Mouse (Mus musculus) liver, embryonic 13.5 days (tissue): ENCODE data around the gene Rftn1. TPM values are rescaled to one million over a fixed set of nuclear protein-coding genes. Genes with fewer than 3 reads are reported as not detected.

Experiments used
- ATAC-seq: fragments of 200-750 bp; cut with Nextera tagmentation; 2 replicates; pipeline ENCODE4 v1.8.0; 2017; ENCODE audit warnings: low read depth, mild to moderate bottlenecking, moderate number of reproducible peaks, moderate library complexity
- DNase-seq: peaks from one replicate; pipeline ENCODE4 v3.0.0; 2022
- H3K27ac ChIP-seq: fragments of 300-500 bp; sonication (generic); 2 replicates; pipeline ENCODE4 v1.5.1; 2015; ENCODE audit warnings: moderate library complexity, mild to moderate bottlenecking, inconsistent platforms
- H3K27me3 ChIP-seq: fragments of 300-500 bp; sonication (generic); 2 replicates; pipeline ENCODE4 v1.6.1; 2015; ENCODE audit warnings: mild to moderate bottlenecking, inconsistent platforms
- H3K36me3 ChIP-seq: fragments of 300-500 bp; sonication (generic); 2 replicates; pipeline ENCODE4 v1.6.1; 2015; ENCODE audit warnings: mild to moderate bottlenecking, inconsistent platforms
- H3K4me1 ChIP-seq: fragments of 300-500 bp; sonication (generic); replicated peaks from 2 replicates; pipeline ENCODE4 v1.6.1; 2015; ENCODE audit warnings: inconsistent platforms
- H3K4me2 ChIP-seq: fragments of 300-500 bp; sonication (generic); 2 replicates; pipeline ENCODE4 v1.6.1; 2015; ENCODE audit warnings: inconsistent platforms, mild to moderate bottlenecking, moderate library complexity
- H3K4me3 ChIP-seq: fragments of 300-500 bp; sonication (generic); replicated peaks from 2 replicates; pipeline ENCODE4 v1.5.1; 2015; ENCODE audit warnings: mild to moderate bottlenecking, inconsistent platforms
- H3K9ac ChIP-seq: fragments of 300-500 bp; sonication (generic); 2 replicates; pipeline ENCODE4 v1.6.1; 2015; ENCODE audit warnings: mild to moderate bottlenecking, inconsistent platforms
- H3K9me3 ChIP-seq: fragments of 300-500 bp; sonication (generic); replicated peaks from 2 replicates; pipeline ENCODE4 v1.6.1; 2016; ENCODE audit warnings: inconsistent platforms
- WGBS: fragments of 180-500 bp; shearing (Covaris S2); methylation state at CpG from one replicate; pipeline ENCODE4 v1.1.7; 2015; ENCODE audit not compliant: insufficient replicate concordance; 5-methylcytosine and 5-hydroxymethylcytosine counted together
- polyA plus RNA-seq: library from polyadenylated mRNA; unstranded; fragments of >200 nt; fragmentation: Nextera tagmentation; extraction: Ambion mirVana; gene quantifications from 2 replicates; pipeline ENCODE4 v1.2.1, GENCODE M21; 2015

Rftn1 gene
- polyA plus RNA-seq, 1 experiment from 2014 or later: 5.7 TPM

DNA sequence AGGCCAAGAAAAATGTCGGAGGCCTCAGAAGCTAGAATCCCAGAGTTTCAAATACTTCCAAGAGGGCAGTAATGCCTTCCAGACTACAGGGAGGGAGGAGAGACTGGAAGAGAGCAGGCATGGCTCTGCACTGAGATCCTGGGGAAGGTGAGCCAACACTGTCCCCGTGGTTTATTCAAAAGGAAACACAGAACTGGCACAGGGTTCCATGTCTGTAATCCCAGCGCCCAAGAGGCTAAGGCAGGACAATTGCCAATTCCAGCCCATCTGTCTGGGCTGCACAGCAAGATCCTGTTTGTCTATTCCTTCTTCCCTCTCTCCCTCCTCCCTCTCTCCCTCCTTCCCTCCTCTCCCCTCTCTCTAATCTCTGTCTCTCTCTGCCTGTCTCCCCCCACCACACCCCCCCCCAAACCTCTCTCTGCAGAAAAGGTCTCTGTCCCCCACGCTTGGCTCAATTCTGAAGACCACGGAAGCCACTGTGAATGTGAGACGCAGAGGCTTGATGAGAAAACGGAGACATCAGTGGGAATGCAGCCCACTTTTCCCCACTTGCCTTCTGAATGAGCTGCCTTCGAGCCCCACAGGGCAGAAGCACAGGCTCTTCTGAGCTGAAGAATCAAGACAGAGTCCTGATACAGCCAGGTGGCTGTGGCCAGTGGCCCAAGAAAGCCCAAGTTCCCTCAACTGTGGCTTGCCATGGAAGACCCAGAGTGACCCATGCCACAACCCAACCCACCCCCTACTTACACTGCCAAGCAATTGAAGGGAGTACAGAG lies 8.8 kb upstream of the Rftn1 start:
- Histone ChIP-seq H3K27me3 (peaks cover 5% of the 10 kb centered on the region; the same call in 1 of the 2 replicates), H3K9ac (no peak overlapping the region), H3K4me2 (no peak overlapping the region), H3K9me3 (no peaks in the 10 kb centered on the region), H3K4me1 (0 out of 2 replicates have a peak, but pooled peaks cover 2% of the 10 kb centered on the region), H3K4me3 (no peak overlapping the region), H3K36me3 (no peaks in the 10 kb centered on the region), H3K27ac (no peak overlapping the region)
- DNase-seq (no peak), ATAC-seq (no peak)
- WGBS: 70% methylated on average over 8 of the region's 8 CpGs

DNA sequence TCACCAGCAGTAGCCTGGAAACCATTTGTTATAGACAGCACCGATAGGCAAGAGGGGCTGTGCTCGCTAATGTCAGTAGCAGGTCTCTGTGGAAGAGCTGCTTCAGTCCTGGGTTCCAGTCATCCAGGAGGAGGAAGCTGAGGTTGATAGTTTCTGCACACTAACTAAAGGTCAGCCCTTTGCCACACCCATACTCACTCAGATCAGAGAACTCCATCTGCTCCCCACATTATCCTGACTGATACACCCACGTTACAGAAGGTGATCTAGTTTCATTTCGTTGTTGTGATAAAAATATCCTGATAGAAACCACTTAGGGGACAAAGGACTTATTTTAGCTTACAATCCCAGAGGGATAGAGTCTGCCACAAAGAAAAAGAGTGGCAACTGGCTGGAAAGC lies 7.1 kb upstream of the Rftn1 start:
- 54% methylated on average over 4 of the region's 4 CpGs for WGBS
- Histone ChIP-seq H3K9me3 (no peaks in the 10 kb centered on the region), H3K4me1 (0 out of 2 replicates have a peak, but pooled peaks cover 2% of the 10 kb centered on the region), H3K27me3 (peaks cover 10% of the 10 kb centered on the region), H3K4me3 (no peak overlapping the region), H3K27ac (no peak overlapping the region), H3K9ac (no peak overlapping the region), H3K36me3 (no peaks in the 10 kb centered on the region), H3K4me2 (no peak overlapping the region)
- ATAC-seq (no peak), DNase-seq (no peak)

- no peaks in the 10 kb centered on the region for H3K9me3 ChIP-seq
- ATAC-seq: no peak
- H3K4me1 ChIP-seq: 0 out of 2 replicates have a peak, but pooled peaks cover 2% of the 10 kb centered on the region
- peaks cover 14% of the 10 kb centered on the region for H3K27me3 ChIP-seq
- H3K9ac ChIP-seq: no peak overlapping the region
- WGBS: 28% methylated on average over 10 of the region's 10 CpGs
- H3K4me2 ChIP-seq: no peak overlapping the region
- H3K27ac ChIP-seq: no peak overlapping the region
- DNase-seq: no peak
- no peaks in the 10 kb centered on the region for H3K36me3 ChIP-seq
- H3K4me3 ChIP-seq: no peak overlapping the region
These were observed 5.7 kb upstream of the Rftn1 start for GRCm38 (mm10) chr17:50196005-50196672.

DNA sequence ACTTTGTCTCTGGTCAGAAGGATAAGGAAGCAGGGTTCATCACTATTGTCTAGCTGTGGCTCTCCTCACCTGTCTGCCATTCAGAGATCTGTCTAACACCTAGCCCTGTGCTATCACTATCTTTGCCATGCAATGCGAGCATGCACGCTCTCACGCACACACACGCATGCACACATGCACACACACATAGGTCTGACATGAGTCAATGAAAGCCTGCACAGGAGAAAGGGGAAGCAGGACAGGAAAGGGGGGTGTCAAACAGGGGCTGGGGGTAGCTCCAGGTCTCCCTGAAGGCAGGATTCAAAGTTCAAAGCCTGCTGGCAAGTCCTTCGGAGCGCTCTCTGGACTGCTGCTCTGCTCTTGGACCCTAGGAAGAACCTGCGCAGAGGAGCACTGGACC lies 4.9 kb upstream of the Rftn1 start:
- Histone ChIP-seq H3K4me1 (peaks cover 6% of the 10 kb centered on the region; the same call in 1 of the 2 replicates), H3K27me3 (peaks cover 22% of the 10 kb centered on the region), H3K4me3 (no peak overlapping the region), H3K36me3 (no peaks in the 10 kb centered on the region), H3K4me2 (no peak overlapping the region), H3K9me3 (no peaks in the 10 kb centered on the region), H3K27ac (no peak overlapping the region), H3K9ac (no peak overlapping the region)
- DNase-seq: no peak
- no peak for ATAC-seq
- 84% methylated on average over 7 of the region's 7 CpGs for WGBS

- ATAC-seq: no peak
- 43% methylated on average over 3 of the region's 3 CpGs for WGBS
- Histone ChIP-seq H3K4me1 (peaks cover 13% of the 10 kb centered on the region), H3K9me3 (no peaks in the 10 kb centered on the region), H3K27me3 (peaks cover 30% of the 10 kb centered on the region), H3K36me3 (no peaks in the 10 kb centered on the region), H3K4me2 (no peak overlapping the region), H3K9ac (no peak overlapping the region), H3K4me3 (no peak overlapping the region), H3K27ac (no peak overlapping the region)
- no peak for DNase-seq
These were observed 4.1 kb upstream of the Rftn1 start for GRCm38 (mm10) chr17:50194541-50194940.

DNA sequence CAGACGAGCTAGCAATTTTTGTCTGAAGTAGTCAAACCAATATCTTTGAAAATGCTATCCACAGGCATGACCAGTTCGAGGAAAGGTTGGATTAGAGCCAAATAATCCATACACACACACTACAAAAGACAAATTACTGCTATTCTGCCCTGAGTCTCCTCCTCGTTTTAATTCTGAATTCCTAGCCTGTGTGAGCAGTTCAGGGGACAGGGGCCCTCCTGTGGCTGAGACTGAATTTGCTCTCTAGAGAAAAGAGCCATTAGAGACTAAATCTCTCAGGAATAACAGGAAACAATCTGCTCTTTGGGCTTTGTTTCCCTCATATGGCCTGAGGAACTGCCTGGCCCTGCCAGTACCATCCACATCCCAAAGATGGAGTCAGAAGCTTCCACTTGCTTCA lies 3.2 kb upstream of the Rftn1 start:
- no peak for DNase-seq
- Histone ChIP-seq H3K9ac (no peak overlapping the region), H3K27ac (no peak overlapping the region), H3K4me3 (no peak overlapping the region), H3K4me2 (no peak overlapping the region), H3K4me1 (peaks cover 22% of the 10 kb centered on the region), H3K27me3 (peaks cover 39% of the 10 kb centered on the region), H3K36me3 (no peaks in the 10 kb centered on the region), H3K9me3 (no peaks in the 10 kb centered on the region)
- WGBS: 41% methylated on average over 3 of the region's 3 CpGs
- ATAC-seq: no peak

- no peak overlapping the region for H3K4me3 ChIP-seq
- peaks cover 22% of the 10 kb centered on the region for H3K4me1 ChIP-seq
- WGBS: 51% methylated on average over 10 of the region's 10 CpGs
- H3K9ac ChIP-seq: no peak overlapping the region
- H3K27ac ChIP-seq: no peak overlapping the region
- H3K36me3 ChIP-seq: no peaks in the 10 kb centered on the region
- no peak for DNase-seq
- ATAC-seq: no peak
- H3K4me2 ChIP-seq: no peak overlapping the region
- no peaks in the 10 kb centered on the region for H3K9me3 ChIP-seq
- peaks cover 42% of the 10 kb centered on the region for H3K27me3 ChIP-seq
These were observed 2.0 kb upstream of the Rftn1 start for GRCm38 (mm10) chr17:50192376-50192940.

DNA sequence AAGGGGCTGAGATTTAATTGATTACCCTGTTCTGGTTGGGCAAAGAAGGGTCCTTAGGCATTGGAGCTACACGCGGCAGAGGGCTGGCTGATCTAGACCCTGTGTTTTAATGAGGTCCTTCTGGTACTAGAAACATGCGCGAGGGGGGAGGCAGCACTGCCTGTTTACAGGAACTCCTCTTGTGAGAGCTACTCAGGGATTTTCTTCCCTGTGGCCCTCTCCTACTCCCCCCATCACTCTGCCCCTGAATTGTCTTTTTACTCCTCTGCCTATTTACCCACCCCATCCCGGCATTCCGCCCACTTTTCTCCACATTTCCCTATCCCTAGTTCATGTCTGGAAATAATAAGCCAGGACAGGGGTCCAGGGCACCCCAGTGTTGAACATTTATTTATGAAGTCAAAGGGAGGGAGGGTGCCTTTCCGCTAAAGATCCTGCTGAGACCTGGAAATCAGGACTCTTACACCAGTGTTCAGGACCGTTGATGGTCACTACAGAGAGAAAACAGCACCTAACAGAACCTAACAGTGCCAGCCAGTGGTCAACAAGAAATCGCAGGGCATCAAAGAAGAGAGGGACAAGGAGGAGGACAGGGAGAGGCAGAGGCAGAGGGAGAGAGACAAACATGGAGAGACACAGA lies 964 bp upstream of the Rftn1 start:
- no peak overlapping the region for H3K27ac ChIP-seq
- H3K4me3 ChIP-seq: no peak overlapping the region
- peaks cover 42% of the 10 kb centered on the region for H3K27me3 ChIP-seq
- H3K9ac ChIP-seq: no peak overlapping the region
- ATAC-seq (no peak), DNase-seq (no peak)
- H3K4me1 ChIP-seq: peaks cover 20% of the 10 kb centered on the region
- WGBS: 54% methylated on average over 9 of the region's 9 CpGs
- H3K4me2 ChIP-seq: no peak overlapping the region
- no peaks in the 10 kb centered on the region for H3K36me3 ChIP-seq
- H3K9me3 ChIP-seq: no peaks in the 10 kb centered on the region

DNA sequence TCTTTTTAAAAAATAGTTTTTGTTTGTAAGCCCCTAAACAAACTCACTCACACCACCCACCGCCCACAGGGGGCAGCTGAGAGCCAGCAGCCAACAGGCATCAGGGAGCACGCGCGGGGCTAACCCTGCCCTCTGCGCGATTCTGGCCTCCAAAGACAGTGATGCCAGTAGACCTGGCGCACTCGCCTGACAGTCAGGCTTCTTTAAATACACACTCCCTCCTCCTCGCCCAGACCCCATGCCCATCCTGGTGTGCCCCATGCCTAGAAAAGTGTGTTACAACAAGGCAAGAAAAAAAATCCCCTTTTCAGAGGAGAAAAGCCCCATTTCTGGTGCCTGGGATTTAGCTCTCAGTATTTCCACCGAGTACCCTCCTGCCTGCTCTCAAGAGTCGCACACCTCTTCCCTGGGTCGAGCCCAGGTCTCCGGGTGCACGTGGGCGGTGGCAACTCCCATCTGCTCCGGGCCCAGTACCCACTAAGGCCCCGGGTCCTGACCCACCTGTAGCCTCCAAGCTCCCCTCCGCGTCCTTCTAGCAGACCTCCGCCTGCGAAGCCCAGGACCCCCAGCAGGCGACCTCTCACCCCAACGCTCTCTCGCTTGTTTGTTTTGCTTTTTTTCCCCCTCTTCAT lies 977 bp downstream of the Rftn1 start:
- ATAC-seq (peak; percentile 55), DNase-seq (peak; percentile 43)
- Histone ChIP-seq H3K4me3 (peak overlapping the region; percentile 64), H3K36me3 (no peaks in the 10 kb centered on the region), H3K4me1 (peaks cover 20% of the 10 kb centered on the region), H3K27me3 (peaks cover 42% of the 10 kb centered on the region), H3K27ac (no peak overlapping the region), H3K4me2 (peak overlapping the region; percentile 81), H3K9ac (peak overlapping the region; percentile 59), H3K9me3 (no peaks in the 10 kb centered on the region)
- WGBS: under 1% methylated on average over 24 of the region's 24 CpGs

- DNase-seq: no peak
- Histone ChIP-seq H3K4me2 (peak overlapping the region; percentile 81), H3K4me3 (no peak overlapping the region; the same call in 1 of the 2 replicates), H3K9ac (no peak overlapping the region), H3K4me1 (peaks cover 20% of the 10 kb centered on the region), H3K27ac (no peak overlapping the region), H3K36me3 (no peaks in the 10 kb centered on the region), H3K9me3 (no peaks in the 10 kb centered on the region), H3K27me3 (peaks cover 42% of the 10 kb centered on the region)
- WGBS: 67% methylated on average over 12 of the region's 12 CpGs
- no peak for ATAC-seq
These were observed 1.7 kb downstream of the Rftn1 start for GRCm38 (mm10) chr17:50188662-50189345.
